Mouse (Mus musculus) heart, embryonic 14.5 days (tissue): ENCODE measurements around the gene Akr1a1. TPM values are rescaled to one million over a fixed set of nuclear protein-coding genes. Genes with fewer than 3 reads are reported as not detected.

Source experiments
- ATAC-seq: fragments of 200-750 bp; cut with Nextera tagmentation; 2 replicates; pipeline ENCODE4 v1.8.0; 2017; ENCODE audit warnings: low read depth, moderate TSS enrichment; ENCODE audit not compliant: insufficient number of reproducible peaks, insufficient read depth, low FRiP score
- H3K27ac ChIP-seq, 2 experiments: fragments of 200-500 bp in 1 of 2; fragments of 300-500 bp in 1 of 2; sonication (generic) in 1 of 2; replicated peaks in 1 of 2; 2 replicates each; pipeline ENCODE4 v1.5.1; 2012 to 2014; ENCODE audit warnings: low read depth in 2 of 2, low read length in 2 of 2, control low read depth in 1 of 2, mild to moderate bottlenecking in 1 of 2, mixed read lengths in 1 of 2; ENCODE audit not compliant: control insufficient read depth in 1 of 2, insufficient read depth in 1 of 2
- H3K27me3 ChIP-seq: fragments of 300-500 bp; sonication (generic); 2 replicates; pipeline ENCODE4 v1.6.1; 2014; ENCODE audit warnings: mild to moderate bottlenecking, low read length, control low read depth; ENCODE audit not compliant: control insufficient read depth, insufficient read depth
- H3K36me3 ChIP-seq: fragments of 300-500 bp; sonication (generic); 2 replicates; pipeline ENCODE4 v1.6.1; 2014; ENCODE audit warnings: mild to moderate bottlenecking, control low read depth, low read length, mixed read lengths; ENCODE audit not compliant: control insufficient read depth, insufficient read depth
- H3K4me1 ChIP-seq, 2 experiments: fragments of 200-500 bp in 1 of 2; fragments of 300-500 bp in 1 of 2; sonication (generic) in 1 of 2; 2 replicates each; pipeline ENCODE4 v1.6.1; 2012 to 2014; ENCODE audit warnings: low read length in 2 of 2, control low read depth in 1 of 2, mixed read lengths in 1 of 2; ENCODE audit not compliant: control insufficient read depth in 2 of 2, insufficient read depth in 2 of 2
- H3K4me2 ChIP-seq: fragments of 300-500 bp; sonication (generic); 2 replicates; pipeline ENCODE4 v1.6.1; 2014; ENCODE audit warnings: mild to moderate bottlenecking, low read length
- H3K4me3 ChIP-seq, 2 experiments: fragments of 200-500 bp in 1 of 2; fragments of 300-500 bp in 1 of 2; sonication (generic) in 1 of 2; 2 replicates each; pipeline ENCODE4 v1.5.1; 2012 to 2014; ENCODE audit warnings: low read length in 2 of 2, mild to moderate bottlenecking in 2 of 2, control low read depth in 1 of 2, low read depth in 1 of 2, moderate library complexity in 1 of 2; ENCODE audit not compliant: control insufficient read depth in 1 of 2, insufficient read depth in 1 of 2
- H3K9ac ChIP-seq: fragments of 300-500 bp; sonication (generic); 2 replicates; pipeline ENCODE4 v1.6.1; 2014; ENCODE audit warnings: mild to moderate bottlenecking, low read length
- H3K9me3 ChIP-seq: fragments of 300-500 bp; sonication (generic); 2 replicates; pipeline ENCODE4 v1.6.1; 2016; ENCODE audit warnings: low read length, control low read depth; ENCODE audit not compliant: control insufficient read depth
- WGBS: fragments of 180-500 bp; shearing (Covaris S2); extraction: QIAGEN DNeasy Blood & Tissue Kit; methylation state at CpG from one replicate; pipeline ENCODE4 v1.1.7; 2014; 5-methylcytosine and 5-hydroxymethylcytosine counted together
- polyA plus RNA-seq: library from polyadenylated mRNA; unstranded; fragments of >200 nt; fragmentation: Nextera tagmentation; extraction: Ambion mirVana; gene quantifications from 2 replicates; pipeline ENCODE4 v1.2.1, GENCODE M21; 2014

The Akr1a1 gene
- polyA plus RNA-seq, 1 experiment from 2014 or later: 648 TPM

- Histone ChIP-seq H3K9ac (no peak overlapping the region), H3K27ac (no peak overlapping the region), H3K4me2 (no peak overlapping the region), H3K4me3 (no peak overlapping the region), H3K9me3 (no peaks in the 10 kb centered on the region), H3K4me1 (no peaks in the 10 kb centered on the region; a peak in 1 of 4 replicates), H3K27me3 (no peaks in the 10 kb centered on the region), H3K36me3 (no peaks in the 10 kb centered on the region)
- no peak for ATAC-seq
- 37% methylated on average over 3 of the region's 3 CpGs for WGBS
Measured at GRCm38 (mm10) chr4:116657971-116658370, 6.5 kb upstream of the Akr1a1 start.

GRCm38 (mm10) chr4:116655658-116656057, 4.2 kb upstream of the Akr1a1 start:
- Histone ChIP-seq H3K36me3 (no peaks in the 10 kb centered on the region), H3K27ac (no peak overlapping the region), H3K4me3 (no peak overlapping the region), H3K27me3 (no peaks in the 10 kb centered on the region), H3K9me3 (no peaks in the 10 kb centered on the region), H3K4me2 (no peak overlapping the region), H3K4me1 (peaks cover 0 to 4% of the 10 kb centered on the region in 2 experiments; a peak in 1 of 4 replicates), H3K9ac (no peak overlapping the region)
- no peak for ATAC-seq
- 63% methylated on average over 3 of the region's 3 CpGs for WGBS

- no peak overlapping the region for H3K9ac ChIP-seq
- no peak for ATAC-seq
- peaks cover 0 to 7% of the 10 kb centered on the region in 2 experiments; a peak in 3 of 4 replicates for H3K4me1 ChIP-seq
- WGBS: 39% methylated on average over 2 of the region's 2 CpGs
- no peak overlapping the region for H3K27ac ChIP-seq
- no peaks in the 10 kb centered on the region for H3K27me3 ChIP-seq
- H3K9me3 ChIP-seq: no peaks in the 10 kb centered on the region
- H3K4me3 ChIP-seq: no peak overlapping the region
- H3K4me2 ChIP-seq: no peak overlapping the region
- H3K36me3 ChIP-seq: no peaks in the 10 kb centered on the region
Measured at GRCm38 (mm10) chr4:116655100-116655499, 3.6 kb upstream of the Akr1a1 start.

GRCm38 (mm10) chr4:116653228-116653627, 1.7 kb upstream of the Akr1a1 start:
- no peaks in the 10 kb centered on the region for H3K27me3 ChIP-seq
- 81% methylated on average over 6 of the region's 6 CpGs for WGBS
- peaks cover 4 to 16% of the 10 kb centered on the region in 2 experiments for H3K4me1 ChIP-seq
- no peak overlapping the region for H3K4me3 ChIP-seq
- no peak overlapping the region for H3K4me2 ChIP-seq
- H3K36me3 ChIP-seq: peaks cover 14% of the 10 kb centered on the region
- no peaks in the 10 kb centered on the region for H3K9me3 ChIP-seq
- H3K9ac ChIP-seq: no peak overlapping the region
- ATAC-seq: no peak
- no peak overlapping the region for H3K27ac ChIP-seq

- Histone ChIP-seq H3K27me3 (no peaks in the 10 kb centered on the region), H3K36me3 (peaks cover 27% of the 10 kb centered on the region), H3K4me3 (peak overlapping the region; percentile 80 to 95), H3K4me2 (peak overlapping the region; percentile 66), H3K9ac (peak overlapping the region; percentile 98), H3K9me3 (no peaks in the 10 kb centered on the region), H3K27ac (peak overlapping the region in 1 of 2 experiments; percentile 95; a peak in 3 of 4 replicates), H3K4me1 (peaks cover 4 to 20% of the 10 kb centered on the region in 2 experiments)
- no peak for ATAC-seq
- WGBS: 12% methylated on average over 6 of the region's 6 CpGs
Measured at GRCm38 (mm10) chr4:116651797-116652135, 286 bp upstream of the Akr1a1 start.

GRCm38 (mm10) chr4:116650365-116650764, 1.1 kb downstream of the Akr1a1 start:
- Histone ChIP-seq H3K27me3 (no peaks in the 10 kb centered on the region), H3K4me3 (peak overlapping the region; percentile 80 to 95), H3K9ac (peak overlapping the region; percentile 98), H3K27ac (peak overlapping the region; percentile 90 to 95), H3K9me3 (no peaks in the 10 kb centered on the region), H3K36me3 (peaks cover 40% of the 10 kb centered on the region), H3K4me1 (peaks cover 4 to 26% of the 10 kb centered on the region in 2 experiments), H3K4me2 (peak overlapping the region; percentile 66)
- no peak for ATAC-seq
- WGBS: 25% methylated on average over 5 of the region's 5 CpGs

- H3K4me3 ChIP-seq: peak overlapping the region in 1 of 2 experiments; percentile 95; a peak in 2 of 4 replicates
- no peak overlapping the region for H3K9ac ChIP-seq
- peaks cover 49% of the 10 kb centered on the region for H3K36me3 ChIP-seq
- WGBS: 92% methylated on average over 2 of the region's 2 CpGs
- ATAC-seq: no peak
- H3K27me3 ChIP-seq: no peaks in the 10 kb centered on the region
- H3K4me2 ChIP-seq: peak overlapping the region; percentile 66
- H3K9me3 ChIP-seq: no peaks in the 10 kb centered on the region
- H3K4me1 ChIP-seq: peaks cover 4 to 26% of the 10 kb centered on the region in 2 experiments; a peak in 3 of 4 replicates
- H3K27ac ChIP-seq: no peak overlapping the region
Measured at GRCm38 (mm10) chr4:116649411-116649810, 2.1 kb downstream of the Akr1a1 start.

- no peaks in the 10 kb centered on the region for H3K27me3 ChIP-seq
- H3K27ac ChIP-seq: no peak overlapping the region
- H3K36me3 ChIP-seq: peaks cover 78% of the 10 kb centered on the region
- no peak for ATAC-seq
- H3K4me1 ChIP-seq: peaks cover 4 to 22% of the 10 kb centered on the region in 2 experiments; a peak in 3 of 4 replicates
- H3K4me2 ChIP-seq: no peak overlapping the region
- H3K4me3 ChIP-seq: no peak overlapping the region
- WGBS: 54% methylated on average over 7 of the region's 7 CpGs
- H3K9me3 ChIP-seq: no peaks in the 10 kb centered on the region
- peak overlapping the region; percentile 25; the same call in 1 of the 2 replicates for H3K9ac ChIP-seq
Measured at GRCm38 (mm10) chr4:116645624-116646023, 5.9 kb downstream of the Akr1a1 start.
